Mouse (Mus musculus): Measurements from ENCODE around the gene Slx4ip. TPM values are rescaled to one million over a fixed set of nuclear protein-coding genes. Genes with fewer than 3 reads are reported as not detected.
A peak's percentile ranks its signal among the peaks of the same experiment; 100 is the strongest.

Slx4ip gene
- polyA plus RNA-seq, 1 experiment from 2014 or later: 5.8 TPM

GRCm38 (mm10) chr2:136896131-136896530 is 5.1 kb downstream of the Slx4ip start:
- no peak overlapping the region for H3K9ac ChIP-seq (ENCODE audit: low read length)
- WGBS: 79% methylated on average over 2 of the region's 2 CpGs
- no peaks in the 10 kb centered on the region for H3K36me3 ChIP-seq (ENCODE audit: control insufficient read depth, insufficient read depth, low read length)
- DNase-seq (ENCODE audit: low spot score) (no peak), ATAC-seq (replicated peaks; ENCODE audit: low FRiP score, low TSS enrichment, low read depth) (no peak)
- H3K4me2 ChIP-seq (ENCODE audit: low read length): no peak overlapping the region
- H3K27ac ChIP-seq (ENCODE audit: low read depth): no peak overlapping the region
- 0 out of 2 replicates have a peak, but pooled peaks cover 5% of the 10 kb centered on the region for H3K4me1 ChIP-seq (replicated peaks; ENCODE audit: control insufficient read depth, insufficient read depth, low read length)
- no peaks in the 10 kb centered on the region for H3K9me3 ChIP-seq (ENCODE audit: control insufficient read depth, low read length)
- no peaks in the 10 kb centered on the region for H3K27me3 ChIP-seq (replicated peaks; ENCODE audit: control insufficient read depth, insufficient read depth, low read length)
- no peak overlapping the region for H3K4me3 ChIP-seq (ENCODE audit: low read depth, low read length)

GRCm38 (mm10) chr2:136908596-136908995 is 17.6 kb downstream of the Slx4ip start:
- DNase-seq (ENCODE audit: low spot score) (no peak), ATAC-seq (replicated peaks; ENCODE audit: low FRiP score, low TSS enrichment, low read depth) (no peak)
- Histone ChIP-seq H3K27me3 (replicated peaks; ENCODE audit: control insufficient read depth, insufficient read depth, low read length) (no peaks in the 10 kb centered on the region), H3K4me1 (replicated peaks; ENCODE audit: control insufficient read depth, insufficient read depth, low read length) (peaks cover 13% of the 10 kb centered on the region), H3K27ac (ENCODE audit: low read depth) (no peak overlapping the region), H3K9ac (ENCODE audit: low read length) (no peak overlapping the region), H3K36me3 (ENCODE audit: control insufficient read depth, insufficient read depth, low read length) (peaks cover 6% of the 10 kb centered on the region), H3K4me2 (ENCODE audit: low read length) (no peak overlapping the region), H3K9me3 (ENCODE audit: control insufficient read depth, low read length) (no peaks in the 10 kb centered on the region), H3K4me3 (ENCODE audit: low read depth, low read length) (no peak overlapping the region)
- 87% methylated on average over 3 of the region's 3 CpGs for WGBS

GRCm38 (mm10) chr2:136909298-136909697 is 18.3 kb downstream of the Slx4ip start:
- Histone ChIP-seq H3K27ac (ENCODE audit: low read depth) (no peak overlapping the region), H3K9ac (ENCODE audit: low read length) (no peak overlapping the region), H3K4me2 (ENCODE audit: low read length) (no peak overlapping the region), H3K4me1 (replicated peaks; ENCODE audit: control insufficient read depth, insufficient read depth, low read length) (peaks cover 13% of the 10 kb centered on the region), H3K9me3 (ENCODE audit: control insufficient read depth, low read length) (no peaks in the 10 kb centered on the region), H3K27me3 (replicated peaks; ENCODE audit: control insufficient read depth, insufficient read depth, low read length) (no peaks in the 10 kb centered on the region), H3K36me3 (ENCODE audit: control insufficient read depth, insufficient read depth, low read length) (peaks cover 6% of the 10 kb centered on the region), H3K4me3 (ENCODE audit: low read depth, low read length) (no peak overlapping the region)
- DNase-seq (ENCODE audit: low spot score) (no peak), ATAC-seq (replicated peaks; ENCODE audit: low FRiP score, low TSS enrichment, low read depth) (no peak)
- 70% methylated on average over 2 of the region's 2 CpGs for WGBS

- Histone ChIP-seq H3K9ac (ENCODE audit: low read length) (no peak overlapping the region), H3K4me1 (replicated peaks; ENCODE audit: control insufficient read depth, insufficient read depth, low read length) (peaks cover 13% of the 10 kb centered on the region), H3K9me3 (ENCODE audit: control insufficient read depth, low read length) (no peaks in the 10 kb centered on the region), H3K36me3 (ENCODE audit: control insufficient read depth, insufficient read depth, low read length) (no peaks in the 10 kb centered on the region), H3K4me2 (ENCODE audit: low read length) (no peak overlapping the region), H3K27me3 (replicated peaks; ENCODE audit: control insufficient read depth, insufficient read depth, low read length) (no peaks in the 10 kb centered on the region), H3K27ac (ENCODE audit: low read depth) (peak overlapping the region; percentile 38; the same call in 1 of the 2 replicates), H3K4me3 (ENCODE audit: low read depth, low read length) (no peak overlapping the region)
- DNase-seq (ENCODE audit: low spot score): no peak
- 26% methylated on average over 4 of the region's 4 CpGs for WGBS
- no peak for ATAC-seq (replicated peaks; ENCODE audit: low FRiP score, low TSS enrichment, low read depth)
These were observed 21.0 kb downstream of the Slx4ip start for GRCm38 (mm10) chr2:136911958-136912411.

- Histone ChIP-seq H3K27me3 (replicated peaks; ENCODE audit: control insufficient read depth, insufficient read depth, low read length) (no peaks in the 10 kb centered on the region), H3K4me2 (ENCODE audit: low read length) (no peak overlapping the region), H3K36me3 (ENCODE audit: control insufficient read depth, insufficient read depth, low read length) (no peaks in the 10 kb centered on the region), H3K27ac (ENCODE audit: low read depth) (no peak overlapping the region), H3K9ac (ENCODE audit: low read length) (no peak overlapping the region), H3K4me1 (replicated peaks; ENCODE audit: control insufficient read depth, insufficient read depth, low read length) (peaks cover 13% of the 10 kb centered on the region), H3K4me3 (ENCODE audit: low read depth, low read length) (no peak overlapping the region), H3K9me3 (ENCODE audit: control insufficient read depth, low read length) (no peaks in the 10 kb centered on the region)
- no peak for DNase-seq (ENCODE audit: low spot score)
- no peak for ATAC-seq (replicated peaks; ENCODE audit: low FRiP score, low TSS enrichment, low read depth)
- 60% methylated on average over 3 of the region's 3 CpGs for WGBS
These were observed 22.0 kb downstream of the Slx4ip start for GRCm38 (mm10) chr2:136913021-136913420.

- no peaks in the 10 kb centered on the region for H3K27me3 ChIP-seq (replicated peaks; ENCODE audit: control insufficient read depth, insufficient read depth, low read length)
- no peaks in the 10 kb centered on the region for H3K9me3 ChIP-seq (ENCODE audit: control insufficient read depth, low read length)
- no peak overlapping the region for H3K27ac ChIP-seq (ENCODE audit: low read depth)
- H3K36me3 ChIP-seq (ENCODE audit: control insufficient read depth, insufficient read depth, low read length): no peaks in the 10 kb centered on the region
- no peak overlapping the region for H3K4me2 ChIP-seq (ENCODE audit: low read length)
- ATAC-seq (replicated peaks; ENCODE audit: low FRiP score, low TSS enrichment, low read depth) (no peak), DNase-seq (ENCODE audit: low spot score) (no peak)
- no peak overlapping the region for H3K9ac ChIP-seq (ENCODE audit: low read length)
- peaks cover 13% of the 10 kb centered on the region for H3K4me1 ChIP-seq (replicated peaks; ENCODE audit: control insufficient read depth, insufficient read depth, low read length)
- no peak overlapping the region for H3K4me3 ChIP-seq (ENCODE audit: low read depth, low read length)
- WGBS: 40% methylated on average over 3 of the region's 3 CpGs
These were observed 23.4 kb downstream of the Slx4ip start for GRCm38 (mm10) chr2:136914334-136914902.

- Histone ChIP-seq H3K4me2 (ENCODE audit: low read length) (no peak overlapping the region), H3K36me3 (ENCODE audit: control insufficient read depth, insufficient read depth, low read length) (no peaks in the 10 kb centered on the region), H3K4me1 (replicated peaks; ENCODE audit: control insufficient read depth, insufficient read depth, low read length) (peaks cover 9% of the 10 kb centered on the region), H3K9me3 (ENCODE audit: control insufficient read depth, low read length) (no peaks in the 10 kb centered on the region), H3K27me3 (replicated peaks; ENCODE audit: control insufficient read depth, insufficient read depth, low read length) (no peaks in the 10 kb centered on the region), H3K27ac (ENCODE audit: low read depth) (no peak overlapping the region), H3K4me3 (ENCODE audit: low read depth, low read length) (no peak overlapping the region), H3K9ac (ENCODE audit: low read length) (no peak overlapping the region)
- DNase-seq (ENCODE audit: low spot score) (no peak), ATAC-seq (replicated peaks; ENCODE audit: low FRiP score, low TSS enrichment, low read depth) (no peak)
- 100% methylated on average over 1 of the region's 1 CpGs for WGBS
These were observed 28.4 kb downstream of the Slx4ip start for GRCm38 (mm10) chr2:136919433-136919832.

- Histone ChIP-seq H3K9ac (ENCODE audit: low read length) (no peak overlapping the region), H3K4me3 (ENCODE audit: low read depth, low read length) (no peak overlapping the region), H3K36me3 (ENCODE audit: control insufficient read depth, insufficient read depth, low read length) (no peaks in the 10 kb centered on the region), H3K27ac (ENCODE audit: low read depth) (no peak overlapping the region), H3K4me2 (ENCODE audit: low read length) (no peak overlapping the region), H3K4me1 (replicated peaks; ENCODE audit: control insufficient read depth, insufficient read depth, low read length) (peaks cover 9% of the 10 kb centered on the region), H3K9me3 (ENCODE audit: control insufficient read depth, low read length) (no peaks in the 10 kb centered on the region), H3K27me3 (replicated peaks; ENCODE audit: control insufficient read depth, insufficient read depth, low read length) (no peaks in the 10 kb centered on the region)
- 53% methylated on average over 3 of the region's 3 CpGs for WGBS
- DNase-seq (ENCODE audit: low spot score) (no peak), ATAC-seq (replicated peaks; ENCODE audit: low FRiP score, low TSS enrichment, low read depth) (0 out of 2 replicates have a peak, but pooled peaks have one; percentile 5)
These were observed 29.4 kb downstream of the Slx4ip start for GRCm38 (mm10) chr2:136920257-136920993.

Data from intestine, embryonic 14.5 days (tissue).